15 mouse cellular contexts compared by ENCODE assay signal in genomic region chr4:31205332-31205970, GRCm38 (mm10).
A peak's percentile ranks its signal among the peaks of the same experiment; 100 is the strongest.
DNase-seq lines count a peak whose midpoint lies in the region; ATAC-seq lines count a peak whose summit lies in the region.
"Had no signal": no experiment of that assay in that cellular context is flagged by ENCODE, and none has a peak within 500 bp of the region (broad histone marks: within the 10 kb centered on the region; RNA-seq: fewer than 3 reads in every experiment).

No protein-coding gene starts in this region.

- DNase-seq in forebrain, embryonic 10.5 days (ENCODE audit: extremely low spot score, low spot score) = no peak
- no peak for DNase-seq in midbrain, embryonic 11.5 days (ENCODE audit: low spot score, missing footprints)
- DNase-seq in layer of hippocampus, postnatal 25 days (ENCODE audit: extremely low spot score in 1 of 2, low spot score in 1 of 2) = peak; percentile 9 to 29
- no peak for DNase-seq in embryo, embryonic 11 days
- DNase-seq: gastrocnemius, postnatal 25 days; liver, embryonic 13.5 days; lung, postnatal 10 days; thymus, postnatal 4 days had no signal

- peaks cover 11% of the 10 kb centered on the region for H3K4me1 ChIP-seq in forebrain, embryonic 13.5 days
- no peaks in the 10 kb centered on the region for H3K4me1 ChIP-seq in forebrain, embryonic 10.5 days
- H3K4me1 ChIP-seq in midbrain, embryonic 13.5 days (replicated peaks) = no peaks in the 10 kb centered on the region
- no peaks in the 10 kb centered on the region for H3K4me1 ChIP-seq in midbrain, embryonic 11.5 days (ENCODE audit: control insufficient read depth, insufficient read depth, low read length)
- peaks cover 8% of the 10 kb centered on the region for H3K4me1 ChIP-seq in forebrain, embryonic 16.5 days (replicated peaks; ENCODE audit: control insufficient read depth, insufficient read depth, low read length)
- H3K4me1 ChIP-seq: heart, embryonic 13.5 days; kidney, embryonic 15.5 days; liver, embryonic 13.5 days had no signal

- 63% methylated on average over 14 of the region's 14 CpGs for WGBS in forebrain, embryonic 13.5 days
- 90% methylated on average over 14 of the region's 14 CpGs for WGBS in forebrain, embryonic 10.5 days
- 84% methylated on average over 14 of the region's 14 CpGs for WGBS in midbrain, embryonic 13.5 days
- 91% methylated on average over 14 of the region's 14 CpGs for WGBS in midbrain, embryonic 11.5 days
- WGBS in forebrain, embryonic 16.5 days = 48% methylated on average over 14 of the region's 14 CpGs

- no peaks in the 10 kb centered on the region for H3K36me3 ChIP-seq in forebrain, embryonic 13.5 days (ENCODE audit: poor library complexity, severe bottlenecking)
- H3K36me3 ChIP-seq in forebrain, embryonic 10.5 days (replicated peaks) = no peaks in the 10 kb centered on the region
- no peaks in the 10 kb centered on the region for H3K36me3 ChIP-seq in midbrain, embryonic 13.5 days
- no peaks in the 10 kb centered on the region for H3K36me3 ChIP-seq in midbrain, embryonic 11.5 days (ENCODE audit: control insufficient read depth, insufficient read depth, low read length)
- H3K36me3 ChIP-seq in forebrain, embryonic 16.5 days (ENCODE audit: control insufficient read depth, insufficient read depth) = no peaks in the 10 kb centered on the region
- H3K36me3 ChIP-seq: heart, embryonic 13.5 days; kidney, embryonic 15.5 days; liver, embryonic 13.5 days had no signal

- H3K9ac ChIP-seq in forebrain, embryonic 13.5 days = no peak overlapping the region
- no peak overlapping the region for H3K9ac ChIP-seq in midbrain, embryonic 13.5 days (replicated peaks)
- H3K9ac ChIP-seq in midbrain, embryonic 11.5 days (ENCODE audit: low read length) = no peak overlapping the region
- H3K9ac ChIP-seq in forebrain, embryonic 16.5 days (replicated peaks; ENCODE audit: low read depth, low read length) = 0 out of 2 replicates have a peak overlapping the region, but pooled peaks have one; percentile 23
- H3K9ac ChIP-seq: heart, embryonic 13.5 days; kidney, embryonic 15.5 days; liver, embryonic 13.5 days had no signal

- H3K27ac ChIP-seq in forebrain, embryonic 13.5 days = peak overlapping the region; percentile 16; the same call in 1 of the 2 replicates
- H3K27ac ChIP-seq in forebrain, embryonic 10.5 days = no peak overlapping the region
- no peak overlapping the region for H3K27ac ChIP-seq in midbrain, embryonic 13.5 days
- H3K27ac ChIP-seq in midbrain, embryonic 11.5 days (ENCODE audit: low read depth, low read length) = no peak overlapping the region
- peak overlapping the region; percentile 77 for H3K27ac ChIP-seq in forebrain, embryonic 16.5 days (ENCODE audit: low read length)
- H3K27ac ChIP-seq: heart, embryonic 13.5 days; kidney, embryonic 15.5 days; liver, embryonic 13.5 days had no signal

- ATAC-seq in forebrain, embryonic 13.5 days = peak; percentile 94
- peak; percentile 34; the same call in 1 of the 2 replicates for ATAC-seq in midbrain, embryonic 13.5 days
- ATAC-seq in midbrain, embryonic 11.5 days (ENCODE audit: low FRiP score) = no peak
- ATAC-seq in forebrain, embryonic 16.5 days = peak; percentile 91
- ATAC-seq: activated CD4-positive, CD25-positive, alpha-beta regulatory T cell, adult 4 months; CD4-positive, CD25-positive, alpha-beta regulatory T cell, adult 4 months had no signal

- H3K4me2 ChIP-seq in forebrain, embryonic 13.5 days = no peak overlapping the region
- H3K4me2 ChIP-seq in midbrain, embryonic 13.5 days (replicated peaks) = no peak overlapping the region
- H3K4me2 ChIP-seq in midbrain, embryonic 11.5 days = no peak overlapping the region
- H3K4me2 ChIP-seq in forebrain, embryonic 16.5 days (ENCODE audit: low read length) = no peak overlapping the region; the same call in 1 of the 2 replicates
- H3K4me2 ChIP-seq: heart, embryonic 13.5 days; kidney, embryonic 15.5 days; liver, embryonic 13.5 days had no signal

- H3K27me3 ChIP-seq in forebrain, embryonic 13.5 days = no peaks in the 10 kb centered on the region
- no peaks in the 10 kb centered on the region for H3K27me3 ChIP-seq in forebrain, embryonic 10.5 days (ENCODE audit: poor library complexity, severe bottlenecking)
- H3K27me3 ChIP-seq in midbrain, embryonic 13.5 days = no peaks in the 10 kb centered on the region
- H3K27me3 ChIP-seq in midbrain, embryonic 11.5 days (ENCODE audit: control insufficient read depth, insufficient read depth, low read length) = no peaks in the 10 kb centered on the region
- no peaks in the 10 kb centered on the region for H3K27me3 ChIP-seq in forebrain, embryonic 16.5 days (replicated peaks; ENCODE audit: control insufficient read depth, insufficient read depth, low read length)
- H3K27me3 ChIP-seq: heart, embryonic 13.5 days; kidney, embryonic 15.5 days; liver, embryonic 13.5 days had no signal

- no peak overlapping the region for H3K4me3 ChIP-seq in forebrain, embryonic 13.5 days
- H3K4me3 ChIP-seq in forebrain, embryonic 10.5 days = no peak overlapping the region
- no peak overlapping the region for H3K4me3 ChIP-seq in midbrain, embryonic 13.5 days (replicated peaks)
- H3K4me3 ChIP-seq in midbrain, embryonic 11.5 days (ENCODE audit: low read depth, low read length) = no peak overlapping the region
- H3K4me3 ChIP-seq in forebrain, embryonic 16.5 days (replicated peaks; ENCODE audit: low read length) = no peak overlapping the region
- H3K4me3 ChIP-seq: heart, embryonic 13.5 days; kidney, embryonic 15.5 days; liver, embryonic 13.5 days had no signal

- H3K9me3 ChIP-seq in forebrain, embryonic 13.5 days (replicated peaks) = no peaks in the 10 kb centered on the region
- no peaks in the 10 kb centered on the region for H3K9me3 ChIP-seq in forebrain, embryonic 10.5 days
- H3K9me3 ChIP-seq in midbrain, embryonic 13.5 days = no peaks in the 10 kb centered on the region
- H3K9me3 ChIP-seq in midbrain, embryonic 11.5 days (ENCODE audit: control insufficient read depth, low read length) = no peaks in the 10 kb centered on the region
- H3K9me3 ChIP-seq in forebrain, embryonic 16.5 days (ENCODE audit: control insufficient read depth, low read length) = no peaks in the 10 kb centered on the region
- H3K9me3 ChIP-seq: heart, embryonic 13.5 days; kidney, embryonic 15.5 days; liver, embryonic 13.5 days had no signal

Comparison
In these comparisons a context has a peak if more than half of its experiments do, and no peak if none do; other contexts are left out.
1. H3K27ac ChIP-seq: peak in forebrain, embryonic 13.5 days (single experiment) and forebrain, embryonic 16.5 days (single experiment); none in forebrain, embryonic 10.5 days (single experiment), midbrain, embryonic 13.5 days (single experiment) and midbrain, embryonic 11.5 days (single experiment).
2. DNase-seq: peak in layer of hippocampus, postnatal 25 days (2 of 2); none in forebrain, embryonic 10.5 days (single experiment), midbrain, embryonic 11.5 days (single experiment) and embryo, embryonic 11 days (single experiment).